Mouse (Mus musculus) heart, adult 8-10 months (tissue): Measurements from ENCODE around the gene Dok3. TPM values are rescaled to one million over a fixed set of nuclear protein-coding genes. Genes with fewer than 3 reads are reported as not detected.
"Not testable (repeated sequence)": the region's sequence is repeated elsewhere in the genome, so short reads cannot be mapped to it uniquely, and the experiment has no call there.

ENCODE experiments used
- DNase-seq: peaks from one replicate; pipeline ENCODE4 v3.0.0; 2022; ENCODE audit warnings: low spot score
- total RNA-seq, 4 experiments: library from RNA; stranded (reverse); gene quantifications; 2 replicates each; pipeline ENCODE4 v1.2.4; 2022

The Dok3 gene
- total RNA-seq, result 1 to 10 TPM in 3 of 4 experiments, under 1 TPM in 1; 0.97 to 3.8 (median 1.4) TPM

DNA sequence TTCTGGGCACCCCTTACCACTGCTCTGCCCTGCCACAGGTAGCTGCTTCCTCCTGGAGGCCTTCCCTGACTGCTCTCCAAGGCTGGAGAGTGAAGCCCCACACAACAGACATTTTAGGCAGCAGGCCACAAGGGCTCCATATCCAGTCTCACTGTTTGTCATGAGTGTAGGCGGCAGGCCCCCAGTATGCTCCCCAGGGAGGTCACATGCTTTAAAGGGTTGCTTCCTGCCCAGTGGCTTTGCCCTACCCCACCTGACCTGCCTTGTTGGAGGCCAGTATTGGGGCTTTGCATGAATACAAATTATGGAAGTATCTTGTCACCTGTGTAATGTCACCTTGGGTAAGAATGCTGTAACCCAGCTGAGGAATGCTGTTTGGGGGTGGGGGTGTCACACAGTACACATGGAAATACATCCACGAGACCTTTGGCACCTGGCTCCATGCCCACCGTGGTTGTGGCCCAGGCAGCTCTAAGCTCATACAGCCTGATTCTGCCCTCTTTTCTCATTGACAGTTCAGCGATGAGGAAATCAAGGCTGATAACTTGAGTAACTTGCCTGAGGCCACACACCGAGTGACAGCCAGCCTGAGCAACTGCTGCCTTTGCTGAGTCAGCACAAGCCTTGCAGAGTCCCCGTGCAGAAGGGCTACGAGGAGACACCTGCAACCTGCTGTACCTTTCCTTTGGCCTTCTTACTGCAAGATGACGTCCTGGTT is at the start of gene Dok3:
Gene Dok3 (minus strand): TSS at position 99 of the 718 bp plus-strand sequence.
- DNase-seq, result no peak

DNA sequence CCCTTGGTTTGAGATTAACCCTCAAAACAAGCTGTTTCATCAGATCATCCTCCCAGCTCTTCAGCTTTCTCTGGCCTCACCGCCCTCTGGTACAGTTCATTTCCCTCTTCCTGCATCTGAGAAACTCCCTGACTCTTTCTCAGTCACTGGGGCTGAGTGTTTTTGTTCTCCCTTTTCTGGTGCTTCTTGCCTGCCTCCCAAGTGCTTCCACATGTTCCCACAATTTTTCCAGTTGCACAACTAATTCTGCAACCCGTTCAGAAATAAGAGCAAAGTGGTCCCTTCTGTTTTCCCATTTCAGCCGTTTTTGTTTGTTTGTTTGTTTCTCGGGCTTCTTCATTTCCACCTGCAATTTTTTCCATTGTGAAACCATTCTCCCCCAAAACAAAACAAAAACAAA is 49.0 kb upstream of the Dok3 start:
- no peak for DNase-seq

DNA sequence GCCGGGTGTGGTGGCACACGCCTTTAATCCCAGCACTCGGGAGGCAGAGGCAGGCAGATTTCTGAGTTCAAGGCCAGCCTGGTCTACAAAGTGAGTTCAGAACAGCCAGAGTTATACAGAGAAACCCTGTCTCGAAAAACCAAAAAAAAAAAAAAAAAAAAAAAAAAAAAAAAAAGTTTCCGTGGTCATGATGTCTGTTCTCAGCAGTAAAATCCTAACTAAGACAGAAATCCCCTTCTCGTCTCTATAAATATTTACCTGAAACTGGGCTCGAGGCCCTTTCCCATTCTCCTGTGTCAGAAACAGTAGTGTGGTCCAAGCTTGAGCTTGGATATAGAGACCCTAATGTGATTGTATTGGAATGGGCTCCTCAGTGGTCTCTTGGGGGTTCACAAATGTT is 47.8 kb upstream of the Dok3 start:
- DNase-seq, result not testable (repeated sequence)

GRCm38 (mm10) chr13:55575932-55576331 is 46.8 kb upstream of the Dok3 start:
- DNase-seq, result no peak

- DNase-seq, result no peak
Measured at GRCm38 (mm10) chr13:55574321-55574720, 45.2 kb upstream of the Dok3 start.

GRCm38 (mm10) chr13:55573432-55573831 is 44.3 kb upstream of the Dok3 start, which contains the start of gene Tmed9:
TSS of gene Tmed9 (plus strand) at chr13:55573732.
- no peak for DNase-seq

GRCm38 (mm10) chr13:55571977-55572376 is 42.9 kb upstream of the Dok3 start:
- DNase-seq, result no peak

GRCm38 (mm10) chr13:55571027-55571751 is 42.1 kb upstream of the Dok3 start, which contains the start of gene Fam193b:
TSS of gene Fam193b (minus strand) at chr13:55571120.
- DNase-seq, result peak; percentile 95

GRCm38 (mm10) chr13:55570286-55570973 is 41.3 kb upstream of the Dok3 start:
- DNase-seq, result peak; percentile 11

DNA sequence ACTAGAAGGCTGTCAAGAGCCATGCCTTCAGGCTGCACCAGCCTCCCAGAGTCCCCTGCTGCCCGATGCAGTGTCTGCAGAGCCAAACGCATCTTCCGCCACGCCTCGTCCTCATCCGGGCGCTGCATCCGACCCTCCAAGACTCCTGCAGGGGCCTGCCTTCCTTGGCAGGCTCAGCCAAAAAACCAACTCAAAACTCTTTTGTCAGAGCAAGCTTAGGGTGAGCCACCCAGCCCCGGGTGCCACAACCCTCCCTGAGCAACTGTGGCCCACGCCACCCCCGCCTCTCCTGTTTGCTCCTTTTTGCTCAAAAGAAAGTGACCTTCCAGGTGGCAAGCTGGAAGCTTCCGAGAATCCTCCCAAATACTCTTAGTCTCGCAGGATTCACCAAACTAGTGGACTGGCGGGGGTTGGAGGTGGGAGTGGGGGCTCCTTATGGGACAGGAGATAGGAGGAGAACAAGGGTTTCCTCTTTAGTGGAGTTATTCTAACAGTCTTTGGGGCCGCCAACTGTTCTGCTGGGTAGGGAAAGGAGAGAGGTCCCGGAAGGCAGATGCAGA is 40.7 kb upstream of the Dok3 start:
- no peak for DNase-seq

- not testable (repeated sequence) for DNase-seq
Measured at GRCm38 (mm10) chr13:55568524-55568923, 39.4 kb upstream of the Dok3 start.

- no peak for DNase-seq
Measured at GRCm38 (mm10) chr13:55567949-55568348, 38.9 kb upstream of the Dok3 start.

DNA sequence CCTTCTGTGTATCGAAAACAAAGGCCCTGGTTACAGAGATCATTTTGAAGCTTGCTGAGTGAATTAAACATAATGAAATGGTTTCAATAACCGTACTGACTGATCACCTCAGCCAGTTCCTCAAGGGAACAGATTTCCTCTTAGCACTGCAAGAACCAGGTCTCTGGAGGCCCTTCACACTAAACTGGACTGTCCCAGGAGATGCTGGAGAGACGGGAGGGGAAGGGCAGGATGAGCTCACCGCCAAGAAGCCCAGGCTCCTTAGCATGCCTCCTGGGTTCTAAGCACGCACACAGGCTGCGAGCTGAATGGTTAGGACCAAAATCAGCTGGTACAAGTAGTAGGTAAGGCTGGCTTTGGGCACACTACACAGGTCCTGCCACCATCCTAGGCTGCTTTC is 37.9 kb upstream of the Dok3 start:
- no peak for DNase-seq

GRCm38 (mm10) chr13:55563266-55563879 is 34.3 kb upstream of the Dok3 start:
- DNase-seq, result no peak

DNA sequence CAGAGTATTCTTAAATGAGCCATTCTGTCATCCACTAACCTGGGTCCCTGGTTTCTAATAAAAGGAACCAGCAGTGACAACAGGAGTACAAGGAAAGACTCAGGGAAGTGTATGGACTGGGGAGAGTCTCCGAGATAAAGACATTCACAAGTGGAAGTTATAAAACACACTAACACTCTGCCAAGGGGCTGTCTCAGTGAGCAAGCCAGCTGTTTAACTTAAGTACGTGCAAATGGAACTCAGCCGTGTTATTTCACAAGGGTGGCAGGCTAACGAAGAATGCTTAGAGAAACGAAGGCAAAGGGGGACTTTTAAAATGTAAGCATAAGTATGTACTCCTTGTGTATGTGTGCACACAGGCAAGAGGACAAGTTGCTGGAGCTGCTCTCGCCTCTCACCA is 28.4 kb upstream of the Dok3 start:
- DNase-seq, result no peak

DNA sequence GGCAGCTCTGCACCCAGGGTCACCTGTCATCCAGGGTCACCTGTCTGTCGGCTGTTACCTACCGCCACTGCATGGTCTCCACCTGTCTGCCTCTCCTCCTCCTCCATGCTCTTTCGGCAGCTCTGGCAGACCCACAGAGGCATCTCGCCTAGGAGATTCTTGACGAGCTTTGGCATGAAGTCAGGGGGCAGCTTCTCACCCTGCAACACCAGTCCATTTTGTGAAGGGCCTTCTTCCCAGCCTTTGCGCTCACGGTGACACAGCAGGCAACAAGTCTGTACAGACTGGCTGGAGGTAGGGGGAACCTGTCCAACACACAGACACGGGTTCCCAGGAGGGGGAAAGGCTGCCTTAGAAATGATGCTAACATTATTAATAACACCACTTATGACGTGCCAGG is 26.8 kb upstream of the Dok3 start:
- DNase-seq, result no peak

- no peak for DNase-seq
Measured at GRCm38 (mm10) chr13:55549061-55549460, 20.0 kb upstream of the Dok3 start.

DNA sequence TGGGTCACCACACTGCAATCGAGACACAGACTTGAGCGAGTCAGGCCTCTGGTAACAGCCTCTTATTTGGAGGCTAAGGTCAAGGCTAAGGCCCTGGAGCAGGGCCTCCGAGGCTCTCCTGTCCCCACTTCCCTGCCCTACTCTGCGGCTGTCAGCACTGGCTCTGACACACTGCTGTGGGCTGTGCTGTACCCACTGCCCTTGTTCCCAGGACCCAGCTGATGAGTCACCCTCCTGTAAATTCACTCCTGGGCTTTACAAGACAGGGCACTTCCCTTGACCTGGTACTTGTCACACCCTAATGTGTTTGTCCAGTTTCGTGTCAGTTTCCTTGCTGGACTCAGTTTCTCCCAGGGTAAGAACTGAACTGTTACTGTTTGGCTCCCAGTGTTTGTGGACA is 19.3 kb upstream of the Dok3 start:
- no peak for DNase-seq

DNA sequence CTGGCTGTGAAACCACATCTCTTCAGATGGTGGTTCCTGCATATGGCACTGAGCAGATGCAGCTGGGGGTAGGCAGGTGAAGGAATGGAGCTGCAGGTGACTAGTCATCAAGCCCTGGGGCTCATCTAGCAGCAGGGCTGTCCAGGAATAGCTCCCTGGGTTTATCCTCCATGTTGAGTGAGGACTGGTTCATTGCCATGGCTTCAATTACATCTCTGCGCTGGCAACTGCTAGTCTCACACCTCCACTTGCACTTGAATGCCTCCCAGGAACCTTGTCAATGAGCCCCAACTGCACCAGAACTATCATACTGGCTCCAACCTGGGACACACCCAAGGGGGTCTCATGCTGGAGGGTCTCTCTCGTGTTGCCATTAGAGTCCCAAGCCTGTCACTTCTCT is 18.8 kb upstream of the Dok3 start:
- no peak for DNase-seq

DNA sequence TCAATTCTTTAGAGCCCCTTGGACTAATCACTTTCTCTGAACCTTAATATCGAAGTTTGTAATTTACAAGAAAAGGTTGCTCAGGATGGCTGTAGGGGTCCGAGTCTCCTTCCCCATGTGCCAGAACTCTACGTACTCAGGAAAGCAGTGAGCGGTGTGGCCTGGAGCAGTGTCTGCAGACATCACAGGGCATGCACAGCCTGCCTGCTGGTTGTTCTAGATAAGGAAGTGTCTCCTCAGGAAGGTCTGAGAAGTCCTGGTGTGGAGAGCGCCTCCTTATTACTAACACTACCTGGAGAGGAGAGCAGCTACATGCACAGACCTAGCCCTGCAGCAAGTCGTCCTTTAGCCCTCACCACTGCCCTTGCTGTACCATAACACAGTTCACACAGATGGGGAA is 15.7 kb upstream of the Dok3 start:
- DNase-seq, result no peak

DNA sequence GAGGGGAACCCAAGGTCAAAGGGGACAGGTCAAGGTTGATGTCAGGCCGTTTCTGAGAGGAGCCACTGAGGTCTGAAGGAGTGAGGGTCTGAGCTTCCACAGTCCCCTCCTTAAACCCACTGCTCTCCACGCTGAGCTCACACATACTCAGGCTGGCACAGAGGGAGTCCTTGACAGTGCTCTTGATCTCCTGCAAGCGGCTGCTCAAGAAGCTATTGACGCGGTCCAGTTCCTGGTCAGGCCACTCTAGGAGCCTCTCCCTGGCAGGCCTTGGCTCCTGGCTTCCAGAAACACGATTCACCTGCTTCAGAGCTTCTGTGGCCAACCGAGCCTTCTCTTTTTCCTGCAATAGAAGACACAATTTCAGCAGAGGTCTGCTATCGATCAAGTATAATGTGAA is 14.4 kb upstream of the Dok3 start:
- no peak for DNase-seq

GRCm38 (mm10) chr13:55542891-55543290 is 13.8 kb upstream of the Dok3 start:
- DNase-seq, result no peak
